Mouse (Mus musculus): ENCODE data around the gene Defb10. TPM values are rescaled to one million over a fixed set of nuclear protein-coding genes. Genes with fewer than 3 reads are reported as not detected.
"Not testable (repeated sequence)": the region's sequence is repeated elsewhere in the genome, so short reads cannot be mapped to it uniquely, and the experiment has no call there.

Defb10 gene
- not detected in 2 replicates for polyA plus RNA-seq (2012; rRNA removed)

DNA sequence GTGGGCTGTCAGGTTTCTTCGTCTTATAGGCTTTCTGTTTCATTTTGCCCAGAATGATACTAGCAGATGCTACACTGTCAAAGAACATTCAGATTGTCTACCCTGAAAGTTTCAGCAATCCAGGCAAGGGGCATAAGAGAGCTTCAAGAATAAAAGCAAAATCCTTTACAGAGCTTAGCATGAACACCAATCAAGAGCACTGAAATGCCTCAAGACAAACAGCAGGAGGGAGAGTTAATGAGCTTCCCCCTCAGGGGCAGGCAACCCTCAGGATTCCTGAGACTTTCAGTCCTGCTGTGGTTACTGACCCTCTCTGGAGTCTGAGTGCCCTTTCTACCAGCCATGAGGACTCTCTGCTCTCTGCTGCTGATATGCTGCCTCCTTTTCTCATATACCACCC is at the start of gene Defb10:
Defb10 (plus strand) TSS at position 316 of the 400 bp plus-strand sequence.
- DNase-seq (ENCODE audit: low read depth, low spot score) = not testable (repeated sequence)
- 67% methylated on average over 1 of the region's 1 CpGs for WGBS

GRCm38 (mm10) chr8:21885321-21885720 is 26.6 kb downstream of the Defb10 start, which contains the start of gene Defb9:
Gene Defb9, minus strand, starts transcription at chr8:21885421.
- not testable (repeated sequence) for DNase-seq (ENCODE audit: low read depth, low spot score)

GRCm38 (mm10) chr8:21906290-21906689 is 47.6 kb downstream of the Defb10 start, which contains the start of gene Defb11:
Gene Defb11, minus strand, starts transcription at chr8:21906412.
- not testable (repeated sequence) for DNase-seq (ENCODE audit: low read depth, low spot score)

Other genes with a start within 250 kb of the Defb10 start
- 15.3 and 91.7 TPM in 2 replicates for gene Defa26, start 240.7 kb upstream of the Defb10 start, polyA plus RNA-seq (2012; rRNA removed)
- 283 and 431 TPM in 2 replicates for gene Defa17, start 203.1 kb upstream of the Defb10 start, polyA plus RNA-seq (2012; rRNA removed)
- 1.1 and 133 TPM in 2 replicates for gene Defa34, start 193.1 kb upstream of the Defb10 start, polyA plus RNA-seq (2012; rRNA removed)
- gene AY761184, start 155.3 kb upstream of the Defb10 start, polyA plus RNA-seq (2012; rRNA removed) = 632 and 1,019 TPM in 2 replicates
- 6,633 and 11,671 TPM in 2 replicates for gene Defa24, start 124.4 kb upstream of the Defb10 start, polyA plus RNA-seq (2012; rRNA removed)
- gene Defb50, start 35.4 kb upstream of the Defb10 start, polyA plus RNA-seq (2012; rRNA removed) = not detected in 2 replicates
- not detected in 2 replicates for gene Defb2, start 19.0 kb upstream of the Defb10 start, polyA plus RNA-seq (2012; rRNA removed)
- not detected in 2 replicates for gene Defb9, start 26.5 kb downstream of the Defb10 start, polyA plus RNA-seq (2012; rRNA removed)
- gene Defb11, start 47.5 kb downstream of the Defb10 start, polyA plus RNA-seq (2012; rRNA removed) = not detected in 2 replicates
- gene Defb15, start 73.8 kb downstream of the Defb10 start, polyA plus RNA-seq (2012; rRNA removed) = not detected in 2 replicates
- gene Defb35, start 79.5 kb downstream of the Defb10 start, polyA plus RNA-seq (2012; rRNA removed) = not detected in 2 replicates
- gene Defb13, start 87.9 kb downstream of the Defb10 start, polyA plus RNA-seq (2012; rRNA removed) = not detected in 2 replicates
- gene Fam90a1a, start 99.8 kb downstream of the Defb10 start, polyA plus RNA-seq (2012; rRNA removed) = not detected in 2 replicates
- not detected in 2 replicates for gene Ccdc70, start 110.9 kb downstream of the Defb10 start, polyA plus RNA-seq (2012; rRNA removed)
- gene Atp7b, start 201.4 kb downstream of the Defb10 start, polyA plus RNA-seq (2012; rRNA removed) = 1.1 and 4.3 TPM in 2 replicates
- gene Alg11, start 201.8 kb downstream of the Defb10 start, polyA plus RNA-seq (2012; rRNA removed) = 3.3 and 5.0 TPM in 2 replicates

Measured in large intestine, adult 2 months (tissue).